In genomic region chr10:74316091-74316490, GRCm38 (mm10) we compare ENCODE assay signal across 22 mouse cellular contexts.
DNase-seq lines count a peak whose midpoint lies in the region; ATAC-seq and TF ChIP-seq lines count a peak whose summit lies in the region.
"Had no signal": no experiment of that assay in that cellular context is flagged by ENCODE, and none has a peak within 500 bp of the region (broad histone marks: within the 10 kb centered on the region; RNA-seq: fewer than 3 reads in every experiment).

No protein-coding gene starts in this region.

- no peaks in the 10 kb centered on the region for H3K9me3 ChIP-seq in forebrain, embryonic 13.5 days (replicated peaks)
- H3K9me3 ChIP-seq in forebrain, embryonic 12.5 days = no peaks in the 10 kb centered on the region
- no peaks in the 10 kb centered on the region for H3K9me3 ChIP-seq in forebrain, postnatal 0 days (ENCODE audit: low read length)
- H3K9me3 ChIP-seq in forebrain, embryonic 10.5 days = no peaks in the 10 kb centered on the region
- no peaks in the 10 kb centered on the region for H3K9me3 ChIP-seq in midbrain, embryonic 14.5 days (ENCODE audit: control insufficient read depth, low read length)
- no peaks in the 10 kb centered on the region for H3K9me3 ChIP-seq in midbrain, embryonic 15.5 days
- H3K9me3 ChIP-seq: heart, embryonic 12.5 days; heart, embryonic 15.5 days; hindbrain, embryonic 10.5 days had no signal

- H3K4me3 ChIP-seq in forebrain, embryonic 13.5 days = no peak overlapping the region
- H3K4me3 ChIP-seq in forebrain, embryonic 12.5 days (replicated peaks) = no peak overlapping the region
- H3K4me3 ChIP-seq in forebrain, postnatal 0 days (ENCODE audit: low read depth, low read length) = no peak overlapping the region
- no peak overlapping the region for H3K4me3 ChIP-seq in forebrain, embryonic 10.5 days
- H3K4me3 ChIP-seq in midbrain, embryonic 14.5 days (replicated peaks; ENCODE audit: low read depth, low read length) = no peak overlapping the region
- H3K4me3 ChIP-seq in midbrain, embryonic 15.5 days = no peak overlapping the region
- H3K4me3 ChIP-seq: heart, embryonic 12.5 days; heart, embryonic 15.5 days; hindbrain, embryonic 10.5 days had no signal

- no peak overlapping the region for H3K4me2 ChIP-seq in forebrain, embryonic 13.5 days
- no peak overlapping the region for H3K4me2 ChIP-seq in forebrain, embryonic 12.5 days
- no peak overlapping the region for H3K4me2 ChIP-seq in forebrain, postnatal 0 days (ENCODE audit: low read depth)
- no peak overlapping the region for H3K4me2 ChIP-seq in midbrain, embryonic 14.5 days (ENCODE audit: low read length)
- H3K4me2 ChIP-seq in midbrain, embryonic 15.5 days = no peak overlapping the region
- H3K4me2 ChIP-seq: heart, embryonic 12.5 days; heart, embryonic 15.5 days; hindbrain, embryonic 14.5 days had no signal

- H3K27me3 ChIP-seq in forebrain, embryonic 13.5 days = no peaks in the 10 kb centered on the region
- no peaks in the 10 kb centered on the region for H3K27me3 ChIP-seq in forebrain, embryonic 12.5 days
- no peaks in the 10 kb centered on the region for H3K27me3 ChIP-seq in forebrain, postnatal 0 days (ENCODE audit: insufficient read depth, low read length)
- no peaks in the 10 kb centered on the region for H3K27me3 ChIP-seq in forebrain, embryonic 10.5 days (ENCODE audit: poor library complexity, severe bottlenecking)
- no peaks in the 10 kb centered on the region for H3K27me3 ChIP-seq in midbrain, embryonic 14.5 days (ENCODE audit: control insufficient read depth, insufficient read depth, low read length)
- H3K27me3 ChIP-seq in midbrain, embryonic 15.5 days (replicated peaks) = no peaks in the 10 kb centered on the region
- H3K27me3 ChIP-seq: heart, embryonic 12.5 days; heart, embryonic 15.5 days had no signal

- H3K27ac ChIP-seq in forebrain, embryonic 13.5 days = no peak overlapping the region
- no peak overlapping the region for H3K27ac ChIP-seq in forebrain, embryonic 12.5 days
- H3K27ac ChIP-seq in forebrain, postnatal 0 days (ENCODE audit: low read depth, low read length) = no peak overlapping the region
- H3K27ac ChIP-seq in forebrain, embryonic 10.5 days = no peak overlapping the region
- H3K27ac ChIP-seq in midbrain, embryonic 14.5 days (replicated peaks; ENCODE audit: low read depth, low read length) = no peak overlapping the region
- no peak overlapping the region for H3K27ac ChIP-seq in midbrain, embryonic 15.5 days
- H3K27ac ChIP-seq: heart, embryonic 15.5 days; hindbrain, embryonic 10.5 days; hindbrain, embryonic 14.5 days had no signal

- no peak overlapping the region for H3K9ac ChIP-seq in forebrain, embryonic 13.5 days
- H3K9ac ChIP-seq in forebrain, embryonic 12.5 days = no peak overlapping the region
- H3K9ac ChIP-seq in forebrain, postnatal 0 days = no peak overlapping the region
- H3K9ac ChIP-seq in midbrain, embryonic 14.5 days (replicated peaks; ENCODE audit: low read length) = no peak overlapping the region
- no peak overlapping the region for H3K9ac ChIP-seq in midbrain, embryonic 15.5 days
- H3K9ac ChIP-seq: heart, embryonic 12.5 days; heart, embryonic 15.5 days; hindbrain, embryonic 14.5 days had no signal

- DNase-seq in forebrain, postnatal 0 days = peak; percentile 4
- DNase-seq in forebrain, embryonic 10.5 days (ENCODE audit: extremely low spot score, low spot score) = no peak
- DNase-seq in midbrain, embryonic 14.5 days = peak; percentile 18
- DNase-seq in neural tube, embryonic 10.5 days (ENCODE audit: extremely low spot score, low spot score) = no peak
- DNase-seq: adrenal gland, adult 2 months; adrenal gland, postnatal 14 days; cerebellum, adult 18-20 months; cerebellum, adult 9-10 months; cerebellum, postnatal 36 days; gastrocnemius, postnatal 25 days; heart, adult 18-20 months; heart, postnatal 36 days; kidney, adult 2 months had no signal

- ATAC-seq in forebrain, embryonic 13.5 days = 0 out of 2 replicates have a peak, but pooled peaks have one; percentile 62
- ATAC-seq in forebrain, embryonic 12.5 days (ENCODE audit: low FRiP score) = no peak
- ATAC-seq in forebrain, postnatal 0 days = no peak
- no peak for ATAC-seq in midbrain, embryonic 14.5 days (ENCODE audit: low FRiP score, low TSS enrichment)
- no peak for ATAC-seq in midbrain, embryonic 15.5 days (replicated peaks)
- ATAC-seq: CD4-positive, CD25-positive, alpha-beta regulatory T cell, adult 4 months; intestine, postnatal 0 days had no signal

- no peaks in the 10 kb centered on the region for H3K4me1 ChIP-seq in forebrain, embryonic 13.5 days
- H3K4me1 ChIP-seq in forebrain, embryonic 12.5 days = no peaks in the 10 kb centered on the region
- H3K4me1 ChIP-seq in forebrain, postnatal 0 days (ENCODE audit: insufficient read depth) = no peaks in the 10 kb centered on the region
- H3K4me1 ChIP-seq in forebrain, embryonic 10.5 days = no peaks in the 10 kb centered on the region
- no peaks in the 10 kb centered on the region for H3K4me1 ChIP-seq in midbrain, embryonic 14.5 days (ENCODE audit: control insufficient read depth, insufficient read depth, low read length)
- no peaks in the 10 kb centered on the region for H3K4me1 ChIP-seq in midbrain, embryonic 15.5 days
- H3K4me1 ChIP-seq: heart, embryonic 12.5 days; heart, embryonic 15.5 days; hindbrain, embryonic 10.5 days had no signal

- H3K36me3 ChIP-seq in forebrain, embryonic 13.5 days (ENCODE audit: poor library complexity, severe bottlenecking) = no peaks in the 10 kb centered on the region
- H3K36me3 ChIP-seq in forebrain, embryonic 12.5 days (replicated peaks) = no peaks in the 10 kb centered on the region
- no peaks in the 10 kb centered on the region for H3K36me3 ChIP-seq in forebrain, postnatal 0 days (ENCODE audit: insufficient read depth)
- H3K36me3 ChIP-seq in forebrain, embryonic 10.5 days (replicated peaks) = no peaks in the 10 kb centered on the region
- H3K36me3 ChIP-seq in midbrain, embryonic 14.5 days (ENCODE audit: control insufficient read depth, insufficient read depth, low read length) = no peaks in the 10 kb centered on the region
- no peaks in the 10 kb centered on the region for H3K36me3 ChIP-seq in midbrain, embryonic 15.5 days (replicated peaks)
- H3K36me3 ChIP-seq: heart, embryonic 12.5 days; heart, embryonic 15.5 days; hindbrain, embryonic 10.5 days had no signal

- no peak for TF ChIP-seq CTCF in forebrain, postnatal 0 days (IDR thresholded peaks at IDR 0.05; ENCODE audit: low read depth)

- 63% methylated on average over 2 of the region's 2 CpGs for WGBS in forebrain, embryonic 13.5 days
- 83% methylated on average over 2 of the region's 2 CpGs for WGBS in forebrain, embryonic 12.5 days
- 53% methylated on average over 2 of the region's 2 CpGs for WGBS in forebrain, postnatal 0 days
- 93% methylated on average over 2 of the region's 2 CpGs for WGBS in forebrain, embryonic 10.5 days
- WGBS in midbrain, embryonic 14.5 days = 83% methylated on average over 2 of the region's 2 CpGs
- 82% methylated on average over 2 of the region's 2 CpGs for WGBS in midbrain, embryonic 15.5 days

Comparison
In these comparisons a context has a peak if more than half of its experiments do, and no peak if none do; other contexts are left out.
1. DNase-seq: peak in forebrain, postnatal 0 days (single experiment) and midbrain, embryonic 14.5 days (single experiment); none in forebrain, embryonic 10.5 days (single experiment) and neural tube, embryonic 10.5 days (single experiment).